Mouse (Mus musculus) Patski (cell line): Measurements from ENCODE around the gene Fntb. TPM values are rescaled to one million over a fixed set of nuclear protein-coding genes. Genes with fewer than 3 reads are reported as not detected.

Experiments
- ATAC-seq: fragments of 100-300 bp; one replicate; pipeline ENCODE4 v1.8.0; 2021
- CTCF ChIA-PET: fragments of 350-600 bp; sonication (Branson Sonifier 250); formaldehyde crosslinking; loops from one replicate; lab custom pipeline; 2022; ENCODE audit warnings: inconsistent platforms; lab: Charles Lee
- POLR2A ChIA-PET: fragments of 350-600 bp; sonication (Branson Sonifier 250); formaldehyde crosslinking; loops from one replicate; lab custom pipeline; 2022; ENCODE audit warnings: antibody characterized with exemption, inconsistent platforms; lab: Charles Lee
- DNase-seq: peaks from one replicate; pipeline ENCODE4 v3.0.0-alpha.2; 2011; ENCODE audit warnings: low read depth, low spot score
- H3K27me3 ChIP-seq: fragments of 371-371 bp; one replicate; pipeline ENCODE4 v1.5.1; 2021
- CTCF ChIP-seq: fragments of 100-300 bp; IDR thresholded peaks from one replicate; pipeline ENCODE4 v1.5.1; 2021
- in situ Hi-C: fragments of 300-500 bp; cut with MboI; formaldehyde crosslinking; loops from 3 replicates; pipeline ENCODE4 v1.11.1; 2018; ENCODE audit warnings: low pct_unique_long_range_greater_than_20kb, mixed read lengths
- polyA plus RNA-seq: library from polyadenylated mRNA; unstranded; gene quantifications from one replicate; pipeline ENCODE4 v1.2.3, GENCODE M21; 2021

The Fntb gene
- polyA plus RNA-seq, 1 experiment from 2014 or later = 12.9 TPM

DNA sequence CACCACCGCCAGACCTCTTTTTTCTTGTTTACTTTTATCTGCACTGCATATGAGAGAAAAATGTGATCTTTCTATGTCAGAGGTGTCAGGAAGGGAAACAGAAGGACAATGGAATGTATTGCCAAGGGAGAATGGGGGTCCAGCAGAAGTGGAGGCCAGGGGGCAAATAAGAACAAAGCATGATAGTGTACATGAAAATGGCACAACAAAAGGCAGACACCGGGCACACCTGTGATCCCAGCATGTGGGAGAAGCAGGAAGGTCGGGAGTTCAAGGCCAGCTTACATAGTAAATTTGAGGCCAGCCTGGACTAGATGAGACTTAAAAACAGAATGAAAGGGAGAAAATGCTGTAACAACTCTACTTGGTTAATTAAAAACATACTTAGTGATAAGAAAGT, 153.5 kb downstream of the Fntb start:
- no peak for ATAC-seq
- ChIA-PET POLR2A (no interaction called here), CTCF (no interaction called here)
- in situ Hi-C loops = no loop called here
- no peaks in the 10 kb centered on the region for H3K27me3 ChIP-seq
- TF ChIP-seq CTCF = no peak
- no peak for DNase-seq

DNA sequence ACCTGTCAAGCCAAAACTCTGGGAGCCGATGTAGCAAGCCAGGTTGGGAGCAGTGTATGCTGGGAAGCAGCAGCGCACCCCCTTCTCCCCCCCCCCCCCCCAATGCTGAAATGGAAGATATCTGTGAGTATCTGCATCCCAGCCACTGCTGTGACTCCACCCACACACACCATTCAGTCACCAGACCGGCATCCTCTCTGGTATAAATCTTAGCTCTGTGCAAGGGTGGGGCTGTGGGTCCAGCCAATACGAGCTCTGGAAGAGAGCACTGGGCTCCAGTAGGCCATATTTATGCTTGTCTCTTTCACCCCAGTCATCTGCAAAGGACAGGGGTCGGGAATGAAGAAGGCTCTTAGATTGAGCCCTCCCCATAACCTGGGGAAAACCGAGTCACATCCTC, 155.0 kb downstream of the Fntb start:
- H3K27me3 ChIP-seq = no peaks in the 10 kb centered on the region
- TF ChIP-seq CTCF = no peak
- in situ Hi-C loops = no loop called here
- DNase-seq (no peak), ATAC-seq (no peak)
- ChIA-PET CTCF (no interaction called here), POLR2A (no interaction called here)

DNA sequence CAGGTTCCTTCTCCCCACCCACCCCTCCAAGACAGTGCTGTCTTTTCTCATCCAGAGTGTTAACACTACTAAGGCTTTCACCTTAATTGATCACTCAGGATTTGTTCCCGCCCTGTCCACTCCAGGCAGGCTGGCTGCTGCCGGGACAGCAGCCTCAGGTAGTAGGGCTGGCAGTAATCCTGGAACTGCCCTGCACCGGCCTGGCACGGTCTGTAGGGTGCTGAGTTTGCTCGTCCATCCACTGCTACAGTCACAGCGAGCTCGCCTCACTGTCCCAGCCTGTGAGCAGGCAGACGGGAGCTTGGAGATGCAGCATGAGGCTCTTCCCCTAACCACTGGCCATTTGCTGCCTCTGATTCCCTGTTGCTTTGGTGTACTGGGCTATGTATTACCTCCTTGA, 155.6 kb downstream of the Fntb start:
- ChIA-PET POLR2A (no interaction called here), CTCF (no interaction called here)
- no peaks in the 10 kb centered on the region for H3K27me3 ChIP-seq
- in situ Hi-C loops = no loop called here
- ATAC-seq = no peak
- no peak for TF ChIP-seq CTCF
- no peak for DNase-seq

DNA sequence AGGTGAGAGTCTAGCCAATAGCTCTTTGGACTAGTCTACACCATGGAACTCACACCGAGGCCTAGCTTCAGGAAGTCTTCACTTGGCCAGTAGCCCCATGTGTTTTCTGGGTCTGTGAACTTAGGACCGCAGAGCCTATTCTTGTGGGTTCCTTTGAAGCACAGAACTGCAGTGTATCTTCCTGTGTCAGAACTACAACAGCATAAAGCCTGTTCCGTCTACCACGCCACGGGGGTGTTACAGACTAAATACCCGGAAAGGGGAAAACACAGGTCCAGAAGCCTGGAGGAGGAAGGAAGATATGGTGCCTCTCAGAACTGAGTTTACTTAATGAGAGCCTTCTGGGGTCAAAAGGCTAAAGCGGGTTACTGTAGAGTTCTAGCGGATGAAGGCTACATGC, 157.7 kb downstream of the Fntb start:
- in situ Hi-C loops = no loop called here
- no peak for TF ChIP-seq CTCF
- ChIA-PET POLR2A (no interaction called here), CTCF (no interaction called here)
- no peak for ATAC-seq
- no peak for DNase-seq
- H3K27me3 ChIP-seq = no peaks in the 10 kb centered on the region

- in situ Hi-C loops = no loop called here
- TF ChIP-seq CTCF = no peak
- DNase-seq (no peak), ATAC-seq (no peak)
- no peaks in the 10 kb centered on the region for H3K27me3 ChIP-seq
- ChIA-PET CTCF (interaction anchor here (0.8 kb wide), 1 partner anchor 19 kb away, joined by 3 read pairs; no protein-coding TSS in a partner anchor), POLR2A (no interaction called here)
Observed at GRCm38 (mm10) chr12:76924904-76925604, 159.7 kb downstream of the Fntb start.

- DNase-seq (no peak), ATAC-seq (no peak)
- no peak for TF ChIP-seq CTCF
- ChIA-PET CTCF (no interaction called here), POLR2A (no interaction called here)
- H3K27me3 ChIP-seq = no peaks in the 10 kb centered on the region
- in situ Hi-C loops = no loop called here
Observed at GRCm38 (mm10) chr12:76926338-76926945, 161.1 kb downstream of the Fntb start.

DNA sequence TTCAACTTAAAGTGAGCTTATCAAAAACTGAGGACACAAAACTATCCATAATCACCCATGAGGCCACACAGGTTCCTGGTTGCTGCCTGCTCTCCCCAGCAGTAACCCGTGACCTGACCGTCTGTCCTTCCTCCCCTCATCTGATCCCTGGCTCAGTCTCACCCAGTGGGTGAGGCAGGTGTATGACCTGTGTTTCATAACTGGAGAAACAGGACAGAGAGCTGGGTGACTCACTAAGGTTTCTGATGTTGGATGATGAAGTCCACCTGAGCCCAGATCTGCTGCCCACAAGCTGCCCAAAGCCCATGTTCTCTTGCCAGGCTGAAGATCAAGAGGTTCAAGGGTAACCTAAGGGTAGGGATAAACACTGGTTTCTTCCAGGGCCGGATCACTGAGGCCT, 161.6 kb downstream of the Fntb start:
- in situ Hi-C loops = no loop called here
- no peak for TF ChIP-seq CTCF
- no peaks in the 10 kb centered on the region for H3K27me3 ChIP-seq
- ChIA-PET POLR2A (interaction anchor here (0.5 kb wide), 1 partner anchor 72 kb away, joined by 3 read pairs; no protein-coding TSS in a partner anchor), CTCF (interaction anchor here (0.8 kb wide), 1 partner anchor 48 kb away, joined by 3 read pairs; no protein-coding TSS in a partner anchor)
- DNase-seq (no peak), ATAC-seq (no peak)

GRCm38 (mm10) chr12:76927539-76927938, 162.2 kb downstream of the Fntb start:
- no peak for DNase-seq
- ChIA-PET POLR2A (interaction anchor here (0.5 kb wide), 1 partner anchor 72 kb away, joined by 3 read pairs; no protein-coding TSS in a partner anchor), CTCF (interaction anchor here (0.8 kb wide), 1 partner anchor 49 kb away, joined by 3 read pairs; no protein-coding TSS in a partner anchor)
- in situ Hi-C loops = no loop called here
- no peak for TF ChIP-seq CTCF
- ATAC-seq = no peak
- no peaks in the 10 kb centered on the region for H3K27me3 ChIP-seq

GRCm38 (mm10) chr12:76930177-76930576, 164.8 kb downstream of the Fntb start:
- TF ChIP-seq CTCF = no peak
- ChIA-PET CTCF (no interaction called here), POLR2A (no interaction called here)
- ATAC-seq (no peak), DNase-seq (no peak)
- in situ Hi-C loops = no loop called here
- H3K27me3 ChIP-seq = no peaks in the 10 kb centered on the region

GRCm38 (mm10) chr12:76931739-76932687, 166.6 kb downstream of the Fntb start:
- H3K27me3 ChIP-seq = no peaks in the 10 kb centered on the region
- ChIA-PET POLR2A (interaction anchor here (1.0 kb wide), 1 partner anchor 9 kb away, joined by 3 read pairs; no protein-coding TSS in a partner anchor), CTCF (no interaction called here)
- ATAC-seq (no peak), DNase-seq (no peak)
- in situ Hi-C loops = no loop called here
- no peak for TF ChIP-seq CTCF
